8 mouse cellular contexts compared by ENCODE assay signal in genomic region chr10:39629746-39630552, GRCm38 (mm10). TPM values are rescaled to one million over a fixed set of nuclear protein-coding genes. Genes with fewer than 3 reads are reported as not detected.
A peak's percentile ranks its signal among the peaks of the same experiment; 100 is the strongest.
DNase-seq lines count a peak whose midpoint lies in the region; ATAC-seq and TF ChIP-seq lines count a peak whose summit lies in the region.

No protein-coding gene starts in this region.

- peak overlapping the region; percentile 74 for H3K27ac ChIP-seq in embryonic facial prominence, embryonic 14.5 days (replicated peaks; ENCODE audit: low read depth, low read length)
- peak overlapping the region; percentile 63 for H3K27ac ChIP-seq in midbrain, postnatal 0 days (ENCODE audit: low read depth, low read length)

- DNase-seq in cerebellum, postnatal 14 days = peak; percentile 48 to 59
- DNase-seq in embryonic facial prominence, embryonic 14.5 days (ENCODE audit: low spot score) = peak; percentile 87
- peak; percentile 51 to 62 for DNase-seq in heart, postnatal 36 days
- peak; percentile 71 to 80 for DNase-seq in left cerebral cortex, adult 18-20 months (ENCODE audit: low spot score in 2 of 2)
- DNase-seq in midbrain, postnatal 0 days (ENCODE audit: low spot score) = peak; percentile 61
- DNase-seq in thymus, adult 18-20 months = no peak

- H3K4me1 ChIP-seq in embryonic facial prominence, embryonic 14.5 days (ENCODE audit: control insufficient read depth, insufficient read depth, low read length) = peaks cover 34% of the 10 kb centered on the region
- peaks cover 16% of the 10 kb centered on the region; the same call in 1 of the 2 replicates for H3K4me1 ChIP-seq in midbrain, postnatal 0 days (ENCODE audit: insufficient read depth, low read length)

- H3K4me3 ChIP-seq in embryonic facial prominence, embryonic 14.5 days (ENCODE audit: low read depth, low read length) = no peak overlapping the region
- H3K4me3 ChIP-seq in midbrain, postnatal 0 days (ENCODE audit: low read depth, low read length) = no peak overlapping the region

- H3K9me3 ChIP-seq in embryonic facial prominence, embryonic 14.5 days (ENCODE audit: control insufficient read depth, low read length) = no peaks in the 10 kb centered on the region
- H3K9me3 ChIP-seq in midbrain, postnatal 0 days (ENCODE audit: low read length) = no peaks in the 10 kb centered on the region

- TF ChIP-seq CTCF in midbrain, postnatal 0 days (IDR thresholded peaks at IDR 0.05) = no peak

- H3K27me3 ChIP-seq in embryonic facial prominence, embryonic 14.5 days (replicated peaks; ENCODE audit: control insufficient read depth, insufficient read depth, low read length) = no peaks in the 10 kb centered on the region
- no peaks in the 10 kb centered on the region for H3K27me3 ChIP-seq in midbrain, postnatal 0 days (ENCODE audit: insufficient read depth, low read length)

- WGBS in embryonic facial prominence, embryonic 14.5 days = 33% methylated on average over 18 of the region's 18 CpGs
- WGBS in midbrain, postnatal 0 days = 36% methylated on average over 18 of the region's 18 CpGs

- intact Hi-C loops in heart, postnatal 36 days (cut with DNase I) = no loop called here

- H3K36me3 ChIP-seq in embryonic facial prominence, embryonic 14.5 days (ENCODE audit: control insufficient read depth, insufficient read depth, low read length) = peaks cover 10% of the 10 kb centered on the region; the same call in 1 of the 2 replicates
- H3K36me3 ChIP-seq in midbrain, postnatal 0 days (ENCODE audit: insufficient read depth, low read length) = no peaks in the 10 kb centered on the region

- no peak overlapping the region for H3K9ac ChIP-seq in embryonic facial prominence, embryonic 14.5 days (ENCODE audit: low read depth, low read length)
- no peak overlapping the region for H3K9ac ChIP-seq in midbrain, postnatal 0 days (replicated peaks; ENCODE audit: low read length, poor library complexity, severe bottlenecking)

- H3K4me2 ChIP-seq in embryonic facial prominence, embryonic 14.5 days (ENCODE audit: low read depth, low read length) = peak overlapping the region; percentile 29; the same call in 1 of the 2 replicates
- H3K4me2 ChIP-seq in midbrain, postnatal 0 days (ENCODE audit: low read depth, low read length, poor library complexity, severe bottlenecking) = no peak overlapping the region; the same call in 1 of the 2 replicates

- ATAC-seq in cerebellum, adult (ENCODE audit: insufficient number of reproducible peaks, low FRiP score, low TSS enrichment) = no peak
- ATAC-seq in embryonic facial prominence, embryonic 14.5 days (ENCODE audit: low read depth) = peak; percentile 56; the same call in 1 of the 2 replicates
- ATAC-seq in midbrain, postnatal 0 days (ENCODE audit: low FRiP score) = peak; percentile 39; the same call in 1 of the 2 replicates
- no peak for ATAC-seq in megakaryocyte, adult 5-6 weeks (ENCODE audit: poor library complexity, severe bottlenecking)

RNA-seq across cellular contexts. Expression of gene Traf3ip2, which starts 17.2 kb away (rescaled TPM):
- polyA plus RNA-seq in embryonic facial prominence, embryonic 14.5 days (2014; fragmentation: Nextera tagmentation; extraction: Ambion mirVana) = 12.5 and 12.9 TPM in 2 replicates
- total RNA-seq in heart, postnatal 36 days (2021) = 1 to 10 TPM; 7.2 to 8.0 TPM
- 1 to 10 TPM in 1 of 2 experiments, under 1 TPM in 1; 0.91 to 1.3 TPM for total RNA-seq in left cerebral cortex, adult 18-20 months (2021)
- total RNA-seq in midbrain, postnatal 0 days (2014; rRNA removed) = 0.47 and 1.9 TPM in 2 replicates
- 4.2 and 6.1 TPM in 2 replicates for polyA plus RNA-seq in midbrain, postnatal 0 days (2015; fragmentation: Nextera tagmentation; extraction: Ambion mirVana)
- total RNA-seq in megakaryocyte, adult 5-6 weeks (2015) = 8.8 and 12.3 TPM in 2 replicates
- 1.7 and 2.9 TPM in 2 replicates for total RNA-seq in megakaryocyte, adult 5-6 weeks (2017)

Comparison
In these comparisons a context has a peak if more than half of its experiments do, and no peak if none do; other contexts are left out.
1. DNase-seq: peak in cerebellum, postnatal 14 days (2 of 2), embryonic facial prominence, embryonic 14.5 days (single experiment), heart, postnatal 36 days (2 of 2), left cerebral cortex, adult 18-20 months (2 of 2) and midbrain, postnatal 0 days (single experiment); none in thymus, adult 18-20 months (0 of 2).
2. ATAC-seq: peak in embryonic facial prominence, embryonic 14.5 days (single experiment) and midbrain, postnatal 0 days (single experiment); none in cerebellum, adult (single experiment) and megakaryocyte, adult 5-6 weeks (single experiment).